Mouse (Mus musculus) forelimb bud, embryonic 11.5 days (tissue): ENCODE results near the gene Slc6a21.
"Not testable (repeated sequence)": the region's sequence is repeated elsewhere in the genome, so short reads cannot be mapped to it uniquely, and the experiment has no call there.

Experiments
- DNase-seq: peaks from one replicate; pipeline ENCODE4 v3.0.0-alpha.2; 2012; ENCODE audit warnings: low read depth, low spot score

Slc6a21 gene

GRCm38 (mm10) chr7:45255822-45256221 is 21.5 kb upstream of the Slc6a21 start:
- DNase-seq = not testable (repeated sequence)

- DNase-seq = no peak
Measured at GRCm38 (mm10) chr7:45257063-45257840, 20.1 kb upstream of the Slc6a21 start.

DNA sequence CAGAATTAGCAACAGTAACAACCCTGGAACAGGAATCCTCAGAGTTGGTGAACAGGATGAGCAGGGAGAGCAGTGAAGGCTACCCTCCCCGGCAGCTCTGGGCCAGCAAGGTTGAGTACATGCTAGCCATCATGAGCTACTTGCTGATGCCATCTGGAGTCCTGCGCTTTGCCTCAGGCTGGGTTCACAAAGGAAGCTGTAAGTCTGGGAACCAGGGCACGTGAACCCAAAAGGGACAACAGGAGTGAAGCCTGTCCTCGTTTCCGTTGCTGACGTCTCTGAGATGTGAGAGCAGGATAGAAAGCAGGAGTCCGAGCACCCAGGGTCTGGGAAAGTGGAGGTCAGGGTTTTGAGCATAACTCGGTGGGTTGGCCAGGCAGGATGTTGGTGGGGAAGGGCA is 18.0 kb upstream of the Slc6a21 start:
- DNase-seq = no peak

- no peak for DNase-seq
Measured at GRCm38 (mm10) chr7:45262266-45262665, 15.0 kb upstream of the Slc6a21 start.

DNA sequence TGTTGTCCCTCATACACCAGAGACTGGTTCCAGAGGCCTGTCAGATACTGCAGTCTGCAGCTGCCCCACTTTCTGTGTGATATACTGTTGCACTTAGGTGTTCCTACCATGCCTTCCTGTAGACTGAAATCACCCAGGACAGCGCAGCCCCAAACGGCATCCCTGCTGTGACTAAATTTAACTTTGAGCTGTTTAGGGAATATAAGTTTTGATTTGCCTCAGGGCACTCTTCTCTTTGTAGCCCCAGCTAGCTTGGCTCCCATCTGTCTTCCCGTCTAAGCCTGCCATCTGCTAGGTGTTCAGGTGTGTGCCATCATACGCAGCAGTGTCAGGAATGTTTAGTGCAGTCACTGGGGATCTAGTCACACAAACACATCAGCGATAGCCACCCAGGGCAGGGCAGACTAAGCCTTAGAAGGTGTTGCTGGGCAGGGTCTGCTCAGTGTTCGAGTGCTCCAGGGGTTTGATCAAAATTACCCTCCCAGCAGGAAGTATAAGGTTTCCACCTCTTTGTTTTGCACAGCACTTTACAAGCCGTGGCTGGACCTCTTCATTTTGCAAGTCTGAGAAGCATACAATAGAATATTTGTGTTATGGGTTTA is 14.2 kb upstream of the Slc6a21 start:
- DNase-seq = no peak

GRCm38 (mm10) chr7:45264348-45264747 is 13.0 kb upstream of the Slc6a21 start:
- no peak for DNase-seq

GRCm38 (mm10) chr7:45265518-45265917 is 11.8 kb upstream of the Slc6a21 start:
- no peak for DNase-seq

DNA sequence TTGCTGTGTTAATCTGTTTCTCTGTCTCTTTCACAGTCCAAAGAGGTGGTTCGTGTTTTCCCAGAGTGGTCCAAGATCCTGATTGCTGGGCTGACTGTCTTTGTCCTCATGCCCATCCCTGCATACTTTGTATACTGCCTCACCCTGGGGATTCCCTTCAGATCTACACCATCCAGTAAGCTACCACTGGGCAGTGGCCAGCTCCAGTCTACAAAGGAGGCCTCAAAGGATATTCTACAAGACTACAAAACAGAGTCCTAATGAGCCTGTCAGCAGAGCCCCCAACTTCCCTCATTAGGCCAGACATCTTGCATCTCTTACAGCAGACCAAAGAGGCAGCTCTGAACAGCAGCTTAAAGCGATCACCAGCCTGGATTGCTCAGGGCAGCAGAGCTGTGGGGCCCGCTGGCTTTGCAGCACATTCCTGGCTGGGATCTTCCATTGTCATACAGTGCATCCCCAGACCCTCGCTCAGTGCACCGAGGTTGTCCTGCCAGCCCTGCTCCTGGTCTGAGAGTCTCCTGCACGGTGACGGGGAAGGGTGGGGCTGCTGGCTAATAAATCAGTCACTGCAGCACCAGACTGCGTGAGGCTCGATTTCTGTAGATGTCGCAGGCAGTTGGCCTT is 4.4 kb upstream of the Slc6a21 start:
- DNase-seq = no peak

GRCm38 (mm10) chr7:45273672-45274071 is 3.6 kb upstream of the Slc6a21 start:
- no peak for DNase-seq

GRCm38 (mm10) chr7:45286486-45286885 is 9.2 kb downstream of the Slc6a21 start:
- no peak for DNase-seq

GRCm38 (mm10) chr7:45296626-45297025 is 19.3 kb downstream of the Slc6a21 start:
- no peak for DNase-seq

DNA sequence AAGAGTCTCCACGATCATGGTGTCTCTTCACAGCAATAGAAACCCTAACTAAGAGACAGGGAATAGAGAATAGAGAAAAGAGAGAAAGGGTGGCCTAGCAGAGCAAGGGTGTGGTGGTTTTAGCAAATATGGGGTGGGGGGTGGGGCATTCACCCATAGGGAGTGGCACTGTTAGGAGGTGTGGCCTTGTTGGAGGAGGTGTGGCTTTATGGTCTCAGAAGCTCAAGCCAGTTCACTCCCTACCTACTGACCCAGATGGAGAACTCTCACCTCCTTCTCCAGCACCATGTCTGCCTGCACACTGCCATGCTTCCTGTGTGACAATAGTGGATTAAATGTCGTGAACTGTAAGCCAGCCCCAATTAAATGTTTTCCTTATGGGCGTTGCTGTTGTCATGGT is 20.2 kb downstream of the Slc6a21 start:
- DNase-seq = no peak

DNA sequence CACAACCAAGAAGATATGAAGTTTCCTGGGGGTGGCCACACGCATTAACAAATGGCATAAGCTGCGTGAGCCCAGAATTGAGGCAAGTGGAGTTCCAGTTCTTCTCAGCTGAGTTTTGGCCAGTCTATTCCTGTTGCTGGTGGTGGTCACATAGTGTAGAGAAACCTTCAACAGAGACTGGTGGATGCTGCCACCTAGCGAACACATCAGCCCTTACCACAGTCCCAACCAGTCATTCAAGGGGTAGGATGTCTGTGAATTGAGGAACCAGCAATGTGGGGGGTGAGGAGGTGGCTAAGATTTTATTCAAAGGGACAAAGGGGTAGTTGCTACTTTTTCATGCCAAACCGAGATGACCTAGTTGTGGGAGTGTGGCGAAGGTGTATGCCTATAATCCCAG is 22.4 kb downstream of the Slc6a21 start:
- DNase-seq = peak; percentile 73

DNA sequence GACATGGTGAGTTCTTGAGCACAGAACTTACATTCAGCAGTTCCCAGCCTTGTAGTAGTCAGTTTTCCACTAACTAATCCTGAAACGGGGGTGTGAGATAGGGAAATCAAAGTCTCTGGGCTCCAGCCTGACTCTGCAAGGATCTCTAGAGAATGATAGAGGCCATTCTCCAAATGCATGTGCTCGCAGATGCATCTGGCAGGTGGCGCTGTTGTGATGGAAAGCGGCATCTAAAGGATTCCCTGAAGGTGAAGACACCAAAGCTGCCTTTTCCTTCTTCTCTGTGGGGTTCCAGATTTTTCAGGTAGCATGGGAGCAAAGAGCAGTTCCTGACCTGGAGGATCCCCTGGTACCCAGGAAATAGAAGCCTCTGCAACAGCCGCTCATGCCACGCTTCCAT is 23.0 kb downstream of the Slc6a21 start:
- no peak for DNase-seq

GRCm38 (mm10) chr7:45302626-45303025 is 25.3 kb downstream of the Slc6a21 start:
- DNase-seq = no peak

- DNase-seq = no peak
Measured at GRCm38 (mm10) chr7:45304869-45305268, 27.6 kb downstream of the Slc6a21 start.

- DNase-seq = peak; percentile 77
Measured at GRCm38 (mm10) chr7:45305275-45305674, 28.0 kb downstream of the Slc6a21 start.

DNA sequence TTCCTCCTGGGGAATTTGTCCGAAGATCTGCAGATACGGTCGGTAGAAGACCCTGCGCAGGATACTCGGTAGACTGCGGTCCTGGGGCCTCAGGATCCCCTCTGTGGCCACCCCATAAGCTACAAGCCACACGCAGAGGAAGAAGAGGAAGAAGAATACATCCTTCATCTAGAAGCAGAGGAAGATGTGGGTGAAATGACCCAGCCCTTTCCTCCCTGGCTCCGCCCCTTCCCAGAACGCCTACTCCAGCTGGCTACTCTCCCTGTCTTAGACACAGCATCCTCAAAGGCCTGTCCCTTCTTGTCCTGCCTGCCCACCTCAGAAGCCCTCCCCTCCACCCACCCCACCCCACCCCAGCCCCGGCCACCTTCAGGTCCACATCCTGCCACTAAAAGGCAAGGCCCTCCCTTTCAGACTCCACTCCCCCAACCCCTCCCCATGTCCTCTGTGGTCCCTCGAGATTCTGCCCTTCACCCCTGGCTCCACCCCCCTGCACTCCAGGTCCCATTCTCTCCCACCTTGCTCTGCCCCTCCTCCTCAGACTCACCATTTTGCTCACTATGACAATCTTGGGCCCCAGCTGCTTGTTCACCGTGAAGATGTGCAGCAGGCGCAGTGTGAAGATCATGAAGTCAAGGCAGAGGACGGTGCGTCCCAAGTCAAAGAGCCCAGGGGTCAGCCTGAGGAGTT is 31.4 kb downstream of the Slc6a21 start:
- no peak for DNase-seq

- peak; percentile 51 for DNase-seq
Measured at GRCm38 (mm10) chr7:45309455-45309854, 32.1 kb downstream of the Slc6a21 start.

GRCm38 (mm10) chr7:45312023-45312422 is 34.7 kb downstream of the Slc6a21 start:
- no peak for DNase-seq

- DNase-seq = peak; percentile 36
Measured at GRCm38 (mm10) chr7:45312686-45313453, 35.6 kb downstream of the Slc6a21 start.
